Mouse (Mus musculus) left cerebral cortex, postnatal 10 days (tissue): Measurements from ENCODE around the gene Dcpp1. TPM values are rescaled to one million over a fixed set of nuclear protein-coding genes. Genes with fewer than 3 reads are reported as not detected.
"Not testable (repeated sequence)": the region's sequence is repeated elsewhere in the genome, so short reads cannot be mapped to it uniquely, and the experiment has no call there.

Source experiments
- DNase-seq, 2 experiments: peaks; one replicate each; pipeline ENCODE4 v3.0.0; 2021 to 2022; ENCODE audit warnings: low spot score in 2 of 2, mixed read lengths in 1 of 2; ENCODE audit errors: extremely low spot score in 1 of 2
- intact Hi-C: fragments of 180-260 bp; cut with DNase I; formaldehyde crosslinking; loops from one replicate; pipeline ENCODE4 v1.15.1; 2025
- total RNA-seq, 2 experiments: library from RNA; stranded (reverse); gene quantifications; 2 replicates each; pipeline ENCODE4 v1.2.3; 2021

Dcpp1 gene
- total RNA-seq, 2 experiments from 2014 or later: not detected

GRCm38 (mm10) chr17:23877166-23877565 lies 3.5 kb upstream of the Dcpp1 start:
- intact Hi-C loops: no loop called here
- peak in 1 of 2 experiments; percentile 46 for DNase-seq

DNA sequence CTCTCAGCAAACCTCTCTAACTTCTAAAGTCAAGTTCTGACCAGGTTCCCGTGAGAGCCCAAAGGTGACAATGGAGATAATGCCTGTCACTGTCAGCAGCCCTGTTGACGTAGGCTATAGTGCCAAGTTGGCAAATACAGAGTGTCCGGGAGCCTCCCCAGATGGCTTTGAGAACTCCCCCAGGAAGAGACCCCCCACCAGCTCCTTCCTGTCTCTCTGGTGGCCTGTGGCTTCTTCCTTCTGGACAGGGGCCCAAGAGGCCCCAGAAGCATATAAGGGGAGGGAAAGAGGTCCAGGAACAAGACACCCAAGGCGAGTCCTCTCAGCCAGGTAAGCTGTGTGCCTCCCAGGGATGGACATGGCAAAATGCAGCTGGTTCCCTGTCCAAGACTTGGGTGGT lies 36.5 kb downstream of the Dcpp1 start, which contains the start of gene Dcpp3:
Gene Dcpp3, plus strand, starts transcription at position 301 of the 400 bp plus-strand sequence.
- intact Hi-C loops, DNase-seq: not testable (repeated sequence)

DNA sequence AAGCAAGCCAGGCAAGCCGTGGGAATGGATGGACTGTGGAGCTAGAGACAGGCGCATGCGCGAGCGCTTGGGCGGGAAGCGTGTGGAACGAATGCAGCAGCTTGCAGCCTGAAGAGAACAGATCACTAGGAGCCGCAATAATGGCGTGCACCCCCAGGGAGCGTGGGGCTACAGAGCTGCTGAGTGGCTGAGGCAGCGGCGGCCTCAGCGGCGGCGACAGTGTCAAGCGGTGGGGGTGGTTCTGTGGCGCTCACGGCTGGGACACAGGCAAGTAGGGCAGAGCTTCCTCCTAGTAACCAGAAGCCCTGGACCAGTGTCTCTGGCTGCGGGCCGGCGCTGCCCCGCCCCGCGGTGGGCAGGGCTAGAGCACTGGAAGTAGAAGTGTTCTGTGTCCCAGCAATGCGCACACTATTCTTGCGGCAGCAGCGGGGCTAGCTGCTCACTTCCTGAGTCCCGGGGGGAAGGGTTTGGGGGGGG lies 43.9 kb downstream of the Dcpp1 start:
- peak; percentile 79 to 93 for DNase-seq
- intact Hi-C loops: loop anchor here (5.0 kb wide), 1 partner anchor 42 kb away; the partner anchor contains the start of genes Dcpp1 and Dcpp2

GRCm38 (mm10) chr17:23925090-23925493 lies 44.4 kb downstream of the Dcpp1 start:
- intact Hi-C loops: no loop called here
- peak; percentile 41 to 87 for DNase-seq

DNA sequence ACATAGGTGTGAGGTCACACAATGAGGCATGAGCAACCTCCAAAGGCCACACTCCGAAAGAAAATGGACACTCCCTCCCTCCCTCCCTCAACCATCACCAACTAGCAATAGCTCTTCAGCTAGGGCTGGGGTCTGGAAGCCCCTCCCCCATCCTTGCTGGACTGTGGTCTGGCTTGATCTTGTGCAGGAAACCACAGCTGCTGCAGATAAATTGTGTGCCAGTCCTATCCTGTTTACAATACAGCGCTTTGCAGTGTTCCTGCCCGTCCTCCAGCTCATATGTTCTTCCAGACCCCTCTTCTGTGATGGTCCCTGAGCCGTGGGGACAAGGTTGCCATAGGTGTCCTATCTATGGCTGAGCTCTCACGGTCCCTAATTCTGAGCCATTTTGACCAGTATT lies 50.5 kb downstream of the Dcpp1 start:
- intact Hi-C loops: no loop called here
- no peak for DNase-seq

Other genes with a start within 250 kb of the Dcpp1 start
- 1 to 10 TPM; 1.1 to 1.5 TPM for gene Mmp25, start 235.6 kb upstream of the Dcpp1 start, total RNA-seq
- gene Bicdl2, start 220.4 kb upstream of the Dcpp1 start, total RNA-seq: not detected
- gene Hcfc1r1, start 207.3 kb upstream of the Dcpp1 start, total RNA-seq: 100 to 1,000 TPM; 149 to 154 TPM
- 1 to 10 TPM; 8.7 to 9.9 TPM for gene Thoc6, start 207.0 kb upstream of the Dcpp1 start, total RNA-seq
- 1 to 10 TPM; 3.3 to 4.1 TPM for gene Tnfrsf12a, start 203.4 kb upstream of the Dcpp1 start, total RNA-seq
- gene Cldn6, start 201.6 kb upstream of the Dcpp1 start, total RNA-seq: not detected
- gene Cldn9, start 196.8 kb upstream of the Dcpp1 start, total RNA-seq: not detected
- gene 1520401A03Rik, start 158.1 kb upstream of the Dcpp1 start, total RNA-seq: under 1 TPM; 0.11 to 0.61 TPM
- 1 to 10 TPM; 6.5 to 7.2 TPM for gene Pkmyt1, start 154.5 kb upstream of the Dcpp1 start, total RNA-seq
- 10 to 100 TPM; 55.8 to 57.7 TPM for gene Paqr4, start 140.0 kb upstream of the Dcpp1 start, total RNA-seq
- gene Kremen2, start 135.0 kb upstream of the Dcpp1 start, total RNA-seq: under 1 TPM in 1 of 2 experiments, not detected in 1; 0.36 TPM
- 100 to 1,000 TPM; 125 to 133 TPM for gene Flywch1, start 109.3 kb upstream of the Dcpp1 start, total RNA-seq
- 10 to 100 TPM; 26.9 to 32.1 TPM for gene Flywch2, start 94.8 kb upstream of the Dcpp1 start, total RNA-seq
- gene Srrm2, start 90.3 kb upstream of the Dcpp1 start, total RNA-seq: 100 to 1,000 TPM; 555 to 572 TPM
- gene Elob, start 51.7 kb upstream of the Dcpp1 start, total RNA-seq: 100 to 1,000 TPM; 389 to 390 TPM
- gene Prss33, start 44.8 kb upstream of the Dcpp1 start, total RNA-seq: not detected
- not detected for gene Prss32, start 37.0 kb upstream of the Dcpp1 start, total RNA-seq
- gene Prss41, start 36.7 kb upstream of the Dcpp1 start, total RNA-seq: 1 to 10 TPM; 1.9 to 2.8 TPM
- not detected for gene Prss21, start 12.8 kb upstream of the Dcpp1 start, total RNA-seq
- not detected for gene Dcpp2, start within 50 bp of the Dcpp1 start, total RNA-seq
- not detected for gene Dcpp3, start 36.6 kb downstream of the Dcpp1 start, total RNA-seq
- gene Sbp, start 60.8 kb downstream of the Dcpp1 start, total RNA-seq: not detected
- gene Sbpl, start 74.4 kb downstream of the Dcpp1 start, total RNA-seq: not detected
- under 1 TPM in 1 of 2 experiments, not detected in 1; 0.30 TPM for gene Prss30, start 99.7 kb downstream of the Dcpp1 start, total RNA-seq
- gene Prss22, start 117.2 kb downstream of the Dcpp1 start, total RNA-seq: under 1 TPM; 0.53 to 0.69 TPM
- gene Prss27, start 157.3 kb downstream of the Dcpp1 start, total RNA-seq: not detected
- 10 to 100 TPM; 51.9 to 56.8 TPM for gene Kctd5, start 192.6 kb downstream of the Dcpp1 start, total RNA-seq